Mouse (Mus musculus) CD8-positive naive resting alpha-beta T cell, adult 2 months (primary cell): ENCODE measurements around the gene Rimbp2.
"Not testable (repeated sequence)": the region's sequence is repeated elsewhere in the genome, so short reads cannot be mapped to it uniquely, and the experiment has no call there.

Source experiments
- DNase-seq, 2 experiments: peaks; one replicate each; pipeline ENCODE4 v3.0.0; 2022; ENCODE audit warnings: low read depth in 2 of 2, low spot score in 2 of 2

Rimbp2 gene

GRCm38 (mm10) chr5:128769026-128769631, 184.2 kb downstream of the Rimbp2 start:
- DNase-seq, result no peak

GRCm38 (mm10) chr5:128761118-128761517, 192.2 kb downstream of the Rimbp2 start:
- no peak for DNase-seq

- no peak for DNase-seq
Observed at GRCm38 (mm10) chr5:128746261-128746660, 207.0 kb downstream of the Rimbp2 start.

GRCm38 (mm10) chr5:128745206-128745605, 208.1 kb downstream of the Rimbp2 start:
- no peak for DNase-seq

- DNase-seq, result no peak
Observed at GRCm38 (mm10) chr5:128744351-128744750, 208.9 kb downstream of the Rimbp2 start.

- no peak for DNase-seq
Observed at GRCm38 (mm10) chr5:128739838-128740171, 213.5 kb downstream of the Rimbp2 start.

GRCm38 (mm10) chr5:128739168-128739837, 214.0 kb downstream of the Rimbp2 start:
- DNase-seq, result no peak

- DNase-seq, result no peak
Observed at GRCm38 (mm10) chr5:128735921-128736320, 217.4 kb downstream of the Rimbp2 start.

GRCm38 (mm10) chr5:128733955-128734354, 219.3 kb downstream of the Rimbp2 start:
- no peak for DNase-seq

- no peak for DNase-seq
Observed at GRCm38 (mm10) chr5:128732416-128733014, 220.8 kb downstream of the Rimbp2 start.

- DNase-seq, result no peak
Observed at GRCm38 (mm10) chr5:128730634-128731033, 222.7 kb downstream of the Rimbp2 start.

- no peak for DNase-seq
Observed at GRCm38 (mm10) chr5:128729341-128729740, 223.9 kb downstream of the Rimbp2 start.

- DNase-seq, result not testable (repeated sequence)
Observed at GRCm38 (mm10) chr5:128720461-128720860, 232.8 kb downstream of the Rimbp2 start.

GRCm38 (mm10) chr5:128715171-128715570, 238.1 kb downstream of the Rimbp2 start:
- DNase-seq, result no peak

GRCm38 (mm10) chr5:128711847-128712246, 241.4 kb downstream of the Rimbp2 start:
- no peak for DNase-seq

GRCm38 (mm10) chr5:128710596-128710995, 242.7 kb downstream of the Rimbp2 start:
- no peak for DNase-seq

- DNase-seq, result no peak
Observed at GRCm38 (mm10) chr5:128708929-128709328, 244.4 kb downstream of the Rimbp2 start.
